Mouse (Mus musculus) myocyte (in vitro differentiated cells): Measurements from ENCODE around the gene Olfr266.

Source experiments
- E2F4 ChIP-seq: IDR thresholded peaks from one replicate; pipeline ENCODE4 v1.6.1; 2011; ENCODE audit warnings: mild to moderate bottlenecking, control low read depth, moderate library complexity; ENCODE audit not compliant: insufficient read depth
- MYOG ChIP-seq, 3 experiments: IDR thresholded peaks; one replicate each; pipeline ENCODE4 v1.6.1; 2011; ENCODE audit warnings: control low read depth in 2 of 3, low read depth in 2 of 3, mild to moderate bottlenecking in 2 of 3; ENCODE audit not compliant: insufficient read length in 2 of 3, control insufficient read depth in 1 of 3, insufficient read depth in 1 of 3
- POLR2A ChIP-seq: IDR thresholded peaks from one replicate; pipeline ENCODE4 v1.6.1; 2011; ENCODE audit warnings: low read depth, mild to moderate bottlenecking, control low read depth, moderate library complexity; ENCODE audit not compliant: insufficient read length
- USF1 ChIP-seq: IDR thresholded peaks from one replicate; pipeline ENCODE4 v1.6.1; 2011; ENCODE audit warnings: low read depth, mild to moderate bottlenecking, control low read depth, moderate library complexity

DNA sequence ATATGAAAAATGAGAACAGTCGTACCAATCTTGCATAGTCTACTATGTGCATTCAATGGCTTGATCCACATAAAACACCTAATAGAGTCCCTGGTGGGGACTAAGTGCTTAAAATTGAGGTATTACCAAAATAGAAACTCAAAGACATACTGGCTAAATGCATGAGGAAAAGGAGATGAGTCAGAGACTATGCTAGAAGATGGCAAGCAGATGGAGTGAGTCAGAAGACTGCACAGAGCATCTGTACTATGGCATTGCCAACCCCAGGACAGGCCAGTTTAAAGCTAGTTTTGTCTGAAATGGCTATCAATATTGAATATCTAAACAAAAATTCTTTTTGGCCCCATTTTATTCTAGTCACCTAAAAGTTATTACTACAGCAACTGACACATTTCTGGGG is 49.5 kb upstream of the Olfr266 start:
- TF ChIP-seq MYOG (IDR thresholded peaks at IDR 0.05; ENCODE audit: control insufficient read depth in 1 of 3, insufficient read depth in 1 of 3, insufficient read length in 2 of 3, low read depth in 2 of 3) (no peak), POLR2A (no peak), E2F4 (no peak), USF1 (no peak)
